Mouse (Mus musculus) liver (tissue): ENCODE measurements around the gene Ptprd.
A peak's percentile ranks its signal among the peaks of the same experiment; 100 is the strongest.

Experiments
- DNase-seq: peaks from one replicate; pipeline ENCODE4 v3.0.0-alpha.2; 2020; ENCODE audit warnings: mixed read lengths

Ptprd gene

GRCm38 (mm10) chr4:77555841-77556240 is 655.9 kb downstream of the Ptprd start:
- DNase-seq, result no peak

- DNase-seq, result no peak
Observed at GRCm38 (mm10) chr4:77537843-77538242, 673.9 kb downstream of the Ptprd start.

- no peak for DNase-seq
Observed at GRCm38 (mm10) chr4:77537336-77537735, 674.4 kb downstream of the Ptprd start.

GRCm38 (mm10) chr4:77535601-77536000 is 676.2 kb downstream of the Ptprd start:
- DNase-seq, result no peak

GRCm38 (mm10) chr4:77534553-77534952 is 677.2 kb downstream of the Ptprd start:
- DNase-seq, result no peak

GRCm38 (mm10) chr4:77519166-77519565 is 692.6 kb downstream of the Ptprd start:
- no peak for DNase-seq

GRCm38 (mm10) chr4:77513914-77514628 is 697.7 kb downstream of the Ptprd start:
- DNase-seq, result no peak

- DNase-seq, result no peak
Observed at GRCm38 (mm10) chr4:77513041-77513440, 698.7 kb downstream of the Ptprd start.

GRCm38 (mm10) chr4:77454049-77454448 is 757.7 kb downstream of the Ptprd start:
- no peak for DNase-seq

- no peak for DNase-seq
Observed at GRCm38 (mm10) chr4:77399146-77399545, 812.6 kb downstream of the Ptprd start.

- DNase-seq, result no peak
Observed at GRCm38 (mm10) chr4:77361728-77362127, 850.0 kb downstream of the Ptprd start.

GRCm38 (mm10) chr4:77327198-77327597 is 884.6 kb downstream of the Ptprd start:
- DNase-seq, result no peak

- no peak for DNase-seq
Observed at GRCm38 (mm10) chr4:77317060-77317680, 894.6 kb downstream of the Ptprd start.

GRCm38 (mm10) chr4:77316644-77317043 is 895.1 kb downstream of the Ptprd start:
- DNase-seq, result no peak

GRCm38 (mm10) chr4:77310127-77310788 is 901.5 kb downstream of the Ptprd start:
- DNase-seq, result no peak

- no peak for DNase-seq
Observed at GRCm38 (mm10) chr4:77283423-77283822, 928.3 kb downstream of the Ptprd start.

GRCm38 (mm10) chr4:77277913-77278312 is 933.8 kb downstream of the Ptprd start:
- no peak for DNase-seq

- DNase-seq, result no peak
Observed at GRCm38 (mm10) chr4:77259972-77260290, 951.8 kb downstream of the Ptprd start.

GRCm38 (mm10) chr4:77259250-77259971 is 952.4 kb downstream of the Ptprd start:
- peak; percentile 3 for DNase-seq

GRCm38 (mm10) chr4:77251188-77251587 is 960.6 kb downstream of the Ptprd start:
- no peak for DNase-seq

- no peak for DNase-seq
Observed at GRCm38 (mm10) chr4:77249801-77250200, 962.0 kb downstream of the Ptprd start.

GRCm38 (mm10) chr4:77248918-77249317 is 962.8 kb downstream of the Ptprd start:
- DNase-seq, result no peak

- no peak for DNase-seq
Observed at GRCm38 (mm10) chr4:77241852-77242455, 969.8 kb downstream of the Ptprd start.
